Mouse (Mus musculus) lung, adult 2 months (tissue): ENCODE data around the gene Gm49380. TPM values are rescaled to one million over a fixed set of nuclear protein-coding genes. Genes with fewer than 3 reads are reported as not detected.
A peak's percentile ranks its signal among the peaks of the same experiment; 100 is the strongest.

Source experiments
- DNase-seq: peaks from one replicate; pipeline ENCODE4 v3.0.0; 2022
- H3K4me1 ChIP-seq: fragments of 200-500 bp; 2 replicates; pipeline ENCODE4 v1.6.1; 2011; ENCODE audit warnings: low read length; ENCODE audit not compliant: control insufficient read depth, insufficient read depth
- H3K4me3 ChIP-seq: fragments of 200-500 bp; replicated peaks from 2 replicates; pipeline ENCODE3; 2011; ENCODE audit warnings: low read depth, mild to moderate bottlenecking, control low read depth, low read length; ENCODE audit errors: extremely low read depth
- CTCF ChIP-seq: fragments of 200-500 bp; IDR thresholded peaks from 2 replicates; pipeline ENCODE4 v1.5.1; 2011; ENCODE audit warnings: mild to moderate bottlenecking, low read length, control low read depth; ENCODE audit not compliant: insufficient read depth
- POLR2A ChIP-seq: fragments of 200-500 bp; IDR thresholded peaks from 2 replicates; pipeline ENCODE4 v1.6.1; 2011; ENCODE audit warnings: low read depth, mild to moderate bottlenecking, control low read depth, low read length, borderline replicate concordance; ENCODE audit errors: extremely low read depth
- WGBS: fragments of 180-500 bp; shearing (Covaris S2); methylation state at CpG from one replicate; pipeline ENCODE4 v1.1.7; 2018; 5-methylcytosine and 5-hydroxymethylcytosine counted together
- polyA plus RNA-seq: library from polyadenylated mRNA; depleted of rRNA; stranded (reverse); fragments of >200 nt; gene quantifications from 2 replicates; pipeline ENCODE4 v1.2.3, GENCODE M21; 2012

Gm49380 gene
- polyA plus RNA-seq, 1 experiment: not detected

DNA sequence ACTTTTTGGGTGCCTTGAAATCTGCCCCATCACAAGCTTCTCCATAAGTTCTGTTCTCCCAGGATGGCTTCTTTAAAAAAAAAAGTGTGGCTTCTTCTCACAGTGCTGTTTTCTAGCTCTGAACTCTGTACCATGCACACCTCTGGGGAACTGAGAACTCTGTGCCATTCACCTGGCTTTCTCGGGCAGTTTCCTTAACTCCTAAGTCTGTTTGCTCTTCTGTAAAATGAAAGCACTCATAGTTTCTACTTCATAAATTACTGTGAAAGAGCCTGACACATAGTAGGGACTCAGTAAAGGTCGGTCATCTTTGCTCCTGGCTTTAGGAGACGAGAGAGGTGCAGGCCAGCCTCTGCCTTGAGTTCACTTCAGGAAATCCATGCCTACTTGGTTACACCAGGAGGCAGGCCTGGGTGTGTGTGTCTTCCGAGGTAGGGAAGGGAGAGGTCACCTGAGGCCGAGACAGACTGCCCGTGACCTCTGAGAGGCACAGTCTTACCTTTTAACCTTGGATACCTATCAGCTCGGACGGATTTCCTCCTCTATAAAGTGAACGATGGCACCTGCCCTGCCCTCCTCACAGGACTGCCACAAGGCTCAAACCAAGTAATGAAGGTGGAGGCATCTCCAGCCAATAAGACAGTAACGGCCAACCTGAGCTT lies 35.0 kb downstream of the Gm49380 start:
- Histone ChIP-seq H3K4me1 (peaks cover 4% of the 10 kb centered on the region; the same call in 1 of the 2 replicates), H3K4me3 (no peak overlapping the region)
- no peak for TF ChIP-seq POLR2A
- TF ChIP-seq CTCF: no peak
- WGBS: 80% methylated on average over 10 of the region's 10 CpGs
- DNase-seq: no peak

DNA sequence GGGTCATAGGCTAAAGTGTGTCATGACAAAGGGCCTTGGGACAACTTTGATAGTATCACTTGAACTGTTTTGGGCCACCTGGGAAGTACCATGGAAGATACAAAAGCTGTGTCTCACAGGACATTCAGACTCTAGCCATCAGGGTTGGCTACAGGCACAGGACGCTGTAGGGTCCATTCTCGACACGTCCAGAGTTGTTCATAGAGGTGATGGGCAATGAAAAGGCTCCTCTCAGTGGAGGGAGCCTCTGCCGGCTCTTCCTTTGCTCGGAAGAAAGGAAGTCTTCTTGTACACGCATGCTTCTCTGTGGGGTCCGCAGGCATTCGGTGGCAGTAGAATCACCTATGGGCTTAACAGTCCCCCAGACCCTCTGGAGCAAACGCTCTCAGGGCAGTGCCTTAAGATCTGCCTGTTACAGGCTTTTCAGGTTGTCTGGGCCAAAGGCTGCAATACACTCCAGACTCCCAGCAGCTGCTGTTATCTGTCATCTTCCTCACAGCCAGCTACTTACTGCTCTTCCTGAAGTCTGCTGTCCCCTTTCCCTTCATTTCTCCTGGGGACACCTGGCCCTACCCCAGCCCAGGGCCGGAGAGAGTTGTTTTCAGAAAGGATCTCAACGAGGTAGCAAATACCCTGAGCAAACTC lies 35.9 kb downstream of the Gm49380 start:
- no peak for DNase-seq
- TF ChIP-seq POLR2A (no peak), CTCF (no peak)
- WGBS: 79% methylated on average over 11 of the region's 11 CpGs
- Histone ChIP-seq H3K4me1 (peaks cover 4% of the 10 kb centered on the region; the same call in 1 of the 2 replicates), H3K4me3 (no peak overlapping the region)

DNA sequence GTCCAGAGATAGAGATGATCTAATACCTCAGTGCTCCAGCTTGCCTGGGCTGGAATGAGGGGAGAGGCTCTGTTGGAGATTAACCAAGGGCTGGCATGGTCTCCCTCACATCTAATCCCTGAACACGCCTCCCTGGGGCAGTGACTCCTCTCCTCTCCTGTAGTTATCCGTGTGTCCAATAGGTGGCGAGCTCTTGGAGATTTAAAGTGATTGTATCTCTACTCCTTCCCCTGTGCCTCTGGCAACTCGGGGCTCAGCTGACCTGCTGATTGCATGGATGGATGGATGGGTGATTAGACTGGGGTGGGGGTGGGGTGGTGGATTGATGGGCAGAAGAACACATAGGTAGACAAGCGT lies 36.6 kb downstream of the Gm49380 start:
- 23% methylated on average over 5 of the region's 5 CpGs for WGBS
- no peak for DNase-seq
- TF ChIP-seq POLR2A (no peak), CTCF (peak; percentile 46)
- no peak overlapping the region for H3K4me3 ChIP-seq
- H3K4me1 ChIP-seq: peaks cover 4% of the 10 kb centered on the region; the same call in 1 of the 2 replicates

DNA sequence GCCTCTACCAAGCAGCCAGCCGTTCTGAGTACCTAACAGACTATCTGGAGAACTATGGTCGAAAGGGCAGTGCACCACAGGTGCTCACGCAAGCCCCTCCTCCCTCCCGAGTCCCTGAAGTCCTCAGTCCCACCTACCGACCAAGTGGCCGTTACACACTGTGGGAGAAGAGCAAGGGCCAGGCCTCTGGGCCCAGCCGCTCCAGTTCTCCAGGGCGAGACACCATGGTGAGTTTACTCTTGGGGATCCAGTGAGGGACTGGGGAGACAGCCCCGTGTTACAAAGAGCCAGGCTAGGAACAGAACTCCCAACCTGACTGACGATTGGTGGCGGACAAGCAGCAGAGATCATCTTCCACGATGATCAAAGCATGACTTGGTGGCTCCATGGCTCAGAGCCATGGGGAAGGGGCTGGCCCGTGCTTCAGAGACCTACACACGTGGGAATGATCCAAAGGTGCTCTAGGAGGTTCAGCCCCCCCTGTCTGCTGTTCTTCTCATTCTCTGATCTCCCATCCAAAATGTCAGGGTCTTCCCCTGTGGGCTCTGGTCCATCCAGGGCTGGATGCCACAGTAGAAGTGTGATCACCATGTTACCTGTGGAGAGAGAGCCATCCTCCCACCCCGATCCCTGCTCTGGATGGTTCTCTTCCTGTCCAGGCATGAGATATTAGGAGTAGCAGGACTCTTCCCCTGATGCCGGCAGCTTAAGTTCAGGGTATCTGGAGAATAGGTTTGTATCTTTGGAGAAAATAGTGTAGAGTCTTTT lies 37.1 kb downstream of the Gm49380 start:
- TF ChIP-seq POLR2A (no peak), CTCF (no peak)
- H3K4me1 ChIP-seq: peaks cover 4% of the 10 kb centered on the region; the same call in 1 of the 2 replicates
- no peak overlapping the region for H3K4me3 ChIP-seq
- WGBS: 67% methylated on average over 16 of the region's 16 CpGs
- no peak for DNase-seq

DNA sequence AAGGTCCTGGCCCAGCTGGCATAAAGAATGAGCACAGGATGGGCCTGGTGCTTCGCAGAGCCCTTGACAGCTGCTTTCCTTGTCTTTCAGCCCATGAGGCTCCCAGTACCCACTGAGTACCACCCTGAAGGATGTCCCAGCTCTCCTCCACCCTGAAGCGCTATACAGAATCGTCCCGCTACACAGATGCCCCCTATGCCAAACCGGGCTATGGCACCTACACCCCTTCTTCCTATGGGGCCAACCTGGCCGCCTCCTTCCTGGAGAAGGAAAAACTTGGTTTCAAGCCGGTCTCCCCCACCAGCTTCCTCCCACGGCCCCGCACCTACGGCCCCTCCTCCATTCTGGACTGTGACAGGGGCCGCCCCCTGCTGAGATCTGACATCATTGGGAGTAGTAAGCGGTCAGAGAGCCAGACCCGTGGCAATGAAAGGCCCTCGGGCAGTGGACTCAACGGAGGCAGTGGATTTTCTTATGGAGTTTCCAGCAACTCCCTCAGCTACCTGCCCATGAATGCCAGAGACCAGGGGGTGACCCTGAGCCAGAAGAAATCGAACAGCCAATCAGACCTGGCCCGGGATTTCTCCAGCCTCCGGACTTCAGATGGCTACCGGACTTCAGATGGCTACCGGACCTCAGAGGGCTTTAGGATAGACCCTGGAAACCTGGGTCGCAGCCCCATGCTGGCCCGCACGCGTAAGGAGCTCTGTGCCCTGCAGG lies 37.9 kb downstream of the Gm49380 start:
- no peak for DNase-seq
- WGBS: 80% methylated on average over 24 of the region's 24 CpGs
- Histone ChIP-seq H3K4me3 (no peak overlapping the region), H3K4me1 (peaks cover 4% of the 10 kb centered on the region; the same call in 1 of the 2 replicates)
- TF ChIP-seq POLR2A (no peak), CTCF (no peak)

DNA sequence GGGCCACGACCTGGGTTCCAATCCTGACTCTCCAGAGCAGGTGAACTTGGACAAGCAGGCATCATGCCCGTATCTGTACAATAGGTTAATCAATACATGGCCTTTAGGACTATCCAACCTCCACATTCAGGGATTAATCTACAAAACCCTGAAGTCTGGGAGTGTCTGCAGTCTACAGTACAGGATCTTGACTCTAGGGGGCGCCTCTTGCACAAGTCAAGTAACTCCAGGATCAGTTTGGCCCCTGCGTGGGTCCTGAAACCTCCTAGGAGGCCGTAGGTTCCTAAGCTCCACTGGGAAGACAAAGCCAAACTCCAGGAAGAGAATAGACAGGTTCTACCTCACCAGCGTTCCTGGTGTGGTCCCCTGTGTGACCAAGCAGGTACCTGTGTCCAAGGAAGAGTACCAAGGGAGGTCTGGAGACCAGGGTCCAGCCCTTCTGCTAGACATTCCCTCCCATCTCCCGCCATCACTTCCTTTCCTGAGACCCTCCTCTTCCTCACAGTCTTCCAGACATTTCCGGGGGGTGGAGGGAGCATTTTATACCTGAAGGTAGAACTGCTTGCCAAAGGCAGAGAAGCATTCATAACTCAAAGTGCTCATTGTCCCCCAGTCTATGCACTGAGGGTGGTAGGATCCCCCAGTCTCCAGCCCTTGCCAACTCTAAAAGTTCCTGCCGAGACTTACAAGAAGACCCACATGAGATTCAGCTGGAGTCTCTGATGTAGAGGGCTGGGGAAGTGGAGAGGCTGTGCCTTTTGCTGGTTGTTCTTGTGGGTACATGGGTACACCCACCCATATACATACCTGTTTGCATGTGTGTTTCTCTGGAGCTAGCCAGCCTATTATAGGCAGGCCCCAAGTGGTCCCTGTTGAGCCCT lies 38.7 kb downstream of the Gm49380 start:
- Histone ChIP-seq H3K4me3 (no peak overlapping the region), H3K4me1 (peaks cover 4% of the 10 kb centered on the region; the same call in 1 of the 2 replicates)
- 0 out of 2 replicates have a peak, but pooled peaks have one; percentile 7 for TF ChIP-seq CTCF
- no peak for TF ChIP-seq POLR2A
- no peak for DNase-seq
- 68% methylated on average over 9 of the region's 9 CpGs for WGBS

DNA sequence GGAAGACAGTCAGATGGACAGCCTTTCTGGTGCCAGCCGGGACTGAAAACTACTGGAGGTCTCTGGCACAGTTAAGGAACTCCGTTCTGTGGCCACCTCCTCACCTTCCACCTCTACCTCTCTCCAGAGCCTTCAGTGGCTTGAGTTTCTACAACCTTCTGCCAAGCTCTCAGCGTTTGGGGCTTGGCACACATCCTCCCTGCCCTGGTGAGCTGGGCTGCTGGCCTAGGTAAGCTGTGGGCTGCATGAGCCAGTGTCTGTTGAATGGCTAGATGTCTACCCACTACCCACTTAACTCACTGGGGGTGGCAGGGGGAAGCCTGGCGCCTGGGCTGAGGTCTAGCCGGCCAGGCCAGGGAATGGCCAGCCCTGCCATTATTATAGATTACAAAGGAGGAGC lies 40.2 kb downstream of the Gm49380 start:
- Histone ChIP-seq H3K4me1 (no peaks in the 10 kb centered on the region), H3K4me3 (no peak overlapping the region)
- 69% methylated on average over 5 of the region's 5 CpGs for WGBS
- TF ChIP-seq POLR2A: no peak
- TF ChIP-seq CTCF: no peak
- DNase-seq: no peak

DNA sequence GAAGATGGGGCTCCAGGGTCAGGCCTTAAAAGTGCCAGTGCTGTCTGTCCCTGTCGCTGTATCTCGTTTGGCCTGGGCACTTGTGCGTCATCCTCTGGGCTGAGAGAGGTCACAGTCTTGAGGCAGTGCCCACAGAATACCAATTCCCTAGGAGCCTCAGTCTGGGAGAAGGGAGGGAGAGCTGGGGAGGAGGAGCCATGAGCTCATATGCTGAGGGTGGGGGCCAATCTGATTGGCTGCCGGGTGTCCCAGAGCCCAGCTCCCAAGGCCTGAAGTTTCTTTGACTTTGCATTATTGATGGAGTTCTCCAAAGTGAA lies 40.7 kb downstream of the Gm49380 start:
- no peak overlapping the region for H3K4me3 ChIP-seq
- WGBS: 41% methylated on average over 4 of the region's 4 CpGs
- DNase-seq: no peak
- H3K4me1 ChIP-seq: no peaks in the 10 kb centered on the region
- TF ChIP-seq POLR2A (no peak), CTCF (no peak)
